Mouse (Mus musculus) hindbrain, embryonic 10.5 days (tissue): ENCODE measurements around the gene Lce1m. TPM values are rescaled to one million over a fixed set of nuclear protein-coding genes. Genes with fewer than 3 reads are reported as not detected.
"Not testable (repeated sequence)": the region's sequence is repeated elsewhere in the genome, so short reads cannot be mapped to it uniquely, and the experiment has no call there.

Source experiments
- DNase-seq: peaks from one replicate; pipeline ENCODE4 v3.0.0-alpha.2; 2017; ENCODE audit warnings: low spot score
- H3K27ac ChIP-seq: fragments of 300-500 bp; sonication (generic); 2 replicates; pipeline ENCODE4 v1.5.1; 2016; ENCODE audit warnings: mild to moderate bottlenecking, moderate library complexity
- H3K27me3 ChIP-seq: fragments of 300-500 bp; sonication (generic); 2 replicates; pipeline ENCODE4 v1.6.1; 2016; ENCODE audit warnings: mild to moderate bottlenecking; ENCODE audit not compliant: poor library complexity, insufficient read depth, severe bottlenecking
- H3K36me3 ChIP-seq: fragments of 300-500 bp; sonication (generic); 2 replicates; pipeline ENCODE4 v1.6.1; 2016; ENCODE audit warnings: mild to moderate bottlenecking, moderate library complexity
- H3K4me1 ChIP-seq: fragments of 300-500 bp; sonication (generic); replicated peaks from 2 replicates; pipeline ENCODE4 v1.6.1; 2016; ENCODE audit warnings: mild to moderate bottlenecking
- H3K4me3 ChIP-seq: fragments of 300-500 bp; sonication (generic); 2 replicates; pipeline ENCODE4 v1.5.1; 2016; ENCODE audit warnings: mild to moderate bottlenecking, moderate library complexity
- H3K9me3 ChIP-seq: fragments of 300-500 bp; sonication (generic); 2 replicates; pipeline ENCODE4 v1.6.1; 2016; ENCODE audit warnings: mild to moderate bottlenecking, moderate library complexity
- WGBS: fragments of 180-500 bp; shearing (Covaris S2); methylation state at CpG from one replicate; pipeline ENCODE4 v1.1.7; 2016; 5-methylcytosine and 5-hydroxymethylcytosine counted together
- polyA plus RNA-seq: library from polyadenylated mRNA; unstranded; fragments of >200 nt; fragmentation: Nextera tagmentation; extraction: Ambion mirVana; gene quantifications from 2 replicates; pipeline ENCODE4 v1.2.1, GENCODE M21; 2016

Gene Lce1m
- polyA plus RNA-seq: not detected in 2 replicates

GRCm38 (mm10) chr3:93018960-93019359, at the start of gene Lce1m:
Gene Lce1m (minus strand): TSS chr3:93019060.
- H3K9me3 ChIP-seq: no peaks in the 10 kb centered on the region
- 0 out of 2 replicates have a peak, but pooled peaks cover 4% of the 10 kb centered on the region for H3K27me3 ChIP-seq
- WGBS: 88% methylated on average over 2 of the region's 2 CpGs
- peaks cover 18% of the 10 kb centered on the region for H3K4me1 ChIP-seq
- no peaks in the 10 kb centered on the region for H3K36me3 ChIP-seq
- DNase-seq: no peak
- no peak within 1 kb of the TSS for H3K27ac ChIP-seq
- H3K4me3 ChIP-seq: no peak within 1 kb of the TSS

- not testable (repeated sequence) for DNase-seq, H3K36me3 ChIP-seq, H3K27me3 ChIP-seq, H3K4me1 ChIP-seq, H3K9me3 ChIP-seq, H3K4me3 ChIP-seq, H3K27ac ChIP-seq
These were observed 49.7 kb upstream of the Lce1m start, which contains the start of gene Gm4858 for GRCm38 (mm10) chr3:93068523-93068922. Gene Gm4858 (plus strand): TSS chr3:93068823.

- Histone ChIP-seq H3K9me3 (no peaks in the 10 kb centered on the region), H3K36me3 (no peaks in the 10 kb centered on the region), H3K27me3 (no peaks in the 10 kb centered on the region), H3K4me1 (no peaks in the 10 kb centered on the region), H3K4me3 (no peak overlapping the region), H3K27ac (no peak overlapping the region)
- DNase-seq: peak; percentile 14
- 54% methylated on average over 10 of the region's 10 CpGs for WGBS
These were observed 34.1 kb upstream of the Lce1m start for GRCm38 (mm10) chr3:93052826-93053474.

- no peak overlapping the region for H3K4me3 ChIP-seq
- no peak overlapping the region for H3K27ac ChIP-seq
- H3K9me3 ChIP-seq: no peaks in the 10 kb centered on the region
- no peak for DNase-seq
- no peaks in the 10 kb centered on the region for H3K4me1 ChIP-seq
- WGBS: 86% methylated on average over 1 of the region's 1 CpGs
- no peaks in the 10 kb centered on the region for H3K36me3 ChIP-seq
- no peaks in the 10 kb centered on the region for H3K27me3 ChIP-seq
These were observed 31.3 kb upstream of the Lce1m start for GRCm38 (mm10) chr3:93050182-93050581.

- no peak overlapping the region for H3K4me3 ChIP-seq
- 67% methylated on average over 5 of the region's 5 CpGs for WGBS
- H3K9me3 ChIP-seq: no peaks in the 10 kb centered on the region
- no peak overlapping the region for H3K27ac ChIP-seq
- H3K27me3 ChIP-seq: no peaks in the 10 kb centered on the region
- peak; percentile 17 for DNase-seq
- H3K36me3 ChIP-seq: no peaks in the 10 kb centered on the region
- H3K4me1 ChIP-seq: no peaks in the 10 kb centered on the region
These were observed 12.6 kb upstream of the Lce1m start for GRCm38 (mm10) chr3:93031450-93031849.

GRCm38 (mm10) chr3:93025486-93025885, 6.6 kb upstream of the Lce1m start:
- Histone ChIP-seq H3K4me1 (no peaks in the 10 kb centered on the region), H3K27ac (no peak overlapping the region), H3K9me3 (no peaks in the 10 kb centered on the region), H3K4me3 (no peak overlapping the region), H3K36me3 (no peaks in the 10 kb centered on the region), H3K27me3 (no peaks in the 10 kb centered on the region)
- no peak for DNase-seq
- 89% methylated on average over 2 of the region's 2 CpGs for WGBS

GRCm38 (mm10) chr3:93023411-93024184, 4.7 kb upstream of the Lce1m start:
- 78% methylated on average over 3 of the region's 3 CpGs for WGBS
- no peaks in the 10 kb centered on the region for H3K27me3 ChIP-seq
- H3K4me3 ChIP-seq: no peak overlapping the region
- H3K27ac ChIP-seq: no peak overlapping the region
- no peak for DNase-seq
- no peaks in the 10 kb centered on the region for H3K4me1 ChIP-seq
- no peaks in the 10 kb centered on the region for H3K36me3 ChIP-seq
- no peaks in the 10 kb centered on the region for H3K9me3 ChIP-seq

GRCm38 (mm10) chr3:93021171-93021570, 2.3 kb upstream of the Lce1m start:
- Histone ChIP-seq H3K27me3 (0 out of 2 replicates have a peak, but pooled peaks cover 4% of the 10 kb centered on the region), H3K36me3 (no peaks in the 10 kb centered on the region), H3K4me1 (no peaks in the 10 kb centered on the region), H3K4me3 (no peak overlapping the region), H3K9me3 (no peaks in the 10 kb centered on the region), H3K27ac (no peak overlapping the region)
- DNase-seq: no peak
- WGBS: 89% methylated on average over 1 of the region's 1 CpGs

GRCm38 (mm10) chr3:93015460-93016104, 3.3 kb downstream of the Lce1m start, which contains the start of gene Crct1:
Gene Crct1 (minus strand): TSS chr3:93015687.
- peaks cover 18% of the 10 kb centered on the region for H3K4me1 ChIP-seq
- H3K27me3 ChIP-seq: peaks cover 7% of the 10 kb centered on the region; the same call in 1 of the 2 replicates
- H3K4me3 ChIP-seq: peak within 1 kb of the TSS; percentile 53
- WGBS: 37% methylated on average over 4 of the region's 4 CpGs
- H3K9me3 ChIP-seq: no peaks in the 10 kb centered on the region
- no peaks in the 10 kb centered on the region for H3K36me3 ChIP-seq
- DNase-seq: peak; percentile 5
- H3K27ac ChIP-seq: peak within 1 kb of the TSS; percentile 82

GRCm38 (mm10) chr3:93014871-93015270, 4.0 kb downstream of the Lce1m start:
- peak overlapping the region; percentile 82 for H3K27ac ChIP-seq
- DNase-seq: no peak
- WGBS: 20% methylated on average over 5 of the region's 5 CpGs

GRCm38 (mm10) chr3:93014378-93014801, 4.5 kb downstream of the Lce1m start:
- peak overlapping the region; percentile 82 for H3K27ac ChIP-seq
- H3K36me3 ChIP-seq: no peaks in the 10 kb centered on the region
- peak; percentile 84 for DNase-seq
- no peaks in the 10 kb centered on the region for H3K9me3 ChIP-seq
- H3K4me3 ChIP-seq: peak overlapping the region; percentile 53
- peaks cover 18% of the 10 kb centered on the region for H3K4me1 ChIP-seq
- H3K27me3 ChIP-seq: peaks cover 7% of the 10 kb centered on the region; the same call in 1 of the 2 replicates
- WGBS: under 1% methylated on average over 24 of the region's 24 CpGs

More at GRCm38 (mm10) chr3:93014871-93015270, 4.0 kb downstream of the Lce1m start:
- Histone ChIP-seq H3K4me1 (peaks cover 18% of the 10 kb centered on the region), H3K27me3 (peaks cover 7% of the 10 kb centered on the region; the same call in 1 of the 2 replicates), H3K9me3 (no peaks in the 10 kb centered on the region), H3K4me3 (peak overlapping the region; percentile 53), H3K36me3 (no peaks in the 10 kb centered on the region)

GRCm38 (mm10) chr3:93002843-93003242, 16.0 kb downstream of the Lce1m start:
- no peak overlapping the region for H3K4me3 ChIP-seq
- no peaks in the 10 kb centered on the region for H3K4me1 ChIP-seq
- 81% methylated on average over 4 of the region's 4 CpGs for WGBS
- no peak overlapping the region for H3K27ac ChIP-seq
- DNase-seq: no peak
- no peaks in the 10 kb centered on the region for H3K27me3 ChIP-seq
- H3K36me3 ChIP-seq: no peaks in the 10 kb centered on the region
- no peaks in the 10 kb centered on the region for H3K9me3 ChIP-seq
